Mouse (Mus musculus): ENCODE data around the gene Unc93a. TPM values are rescaled to one million over a fixed set of nuclear protein-coding genes. Genes with fewer than 3 reads are reported as not detected.

Gene Unc93a
- not detected for polyA plus RNA-seq (2017; shearing (Covaris generic))

GRCm38 (mm10) chr17:13131710-13132109, at the start of gene Unc93a:
Gene Unc93a, minus strand, starts transcription at chr17:13131810.

GRCm38 (mm10) chr17:13060804-13061203, 70.8 kb downstream of the Unc93a start, which contains the start of gene Tcp10b:
Gene Tcp10b, plus strand, starts transcription at chr17:13061104.

Other genes with a start within 250 kb of the Unc93a start
- 0.86 TPM for gene Pnldc1, start 221.6 kb downstream of the Unc93a start, polyA plus RNA-seq (2017; shearing (Covaris generic))
- 186 TPM for gene Tcp1, start 216.1 kb downstream of the Unc93a start, polyA plus RNA-seq (2017; shearing (Covaris generic))
- gene Mrpl18, start 215.5 kb downstream of the Unc93a start, polyA plus RNA-seq (2017; shearing (Covaris generic)) = 71.5 TPM
- 2.4 TPM for gene Acat3, start 191.2 kb downstream of the Unc93a start, polyA plus RNA-seq (2017; shearing (Covaris generic))
- 45.3 TPM for gene Acat2, start 171.1 kb downstream of the Unc93a start, polyA plus RNA-seq (2017; shearing (Covaris generic))
- 87.3 TPM for gene Wtap, start 137.6 kb downstream of the Unc93a start, polyA plus RNA-seq (2017; shearing (Covaris generic))
- gene Sod2, start 125.0 kb downstream of the Unc93a start, polyA plus RNA-seq (2017; shearing (Covaris generic)) = 87.7 TPM
- gene Gpr31b, start 79.5 kb downstream of the Unc93a start, polyA plus RNA-seq (2017; shearing (Covaris generic)) = not detected
- gene Tcp10b, start 70.7 kb downstream of the Unc93a start, polyA plus RNA-seq (2017; shearing (Covaris generic)) = not detected
- gene Smok2a, start 89.4 kb upstream of the Unc93a start, polyA plus RNA-seq (2017; shearing (Covaris generic)) = not detected
- gene Smok2b, start 98.4 kb upstream of the Unc93a start, polyA plus RNA-seq (2017; shearing (Covaris generic)) = not detected
- not detected for gene Tcp10c, start 222.8 kb upstream of the Unc93a start, polyA plus RNA-seq (2017; shearing (Covaris generic))